Mouse (Mus musculus) embryonic fibroblast, embryonic 13.5 days (primary cell): ENCODE data around the gene Fbxo47.

Experiments used
- CTCF ChIP-seq: IDR thresholded peaks from 2 replicates; pipeline ENCODE4 v1.5.1; 2011; ENCODE audit warnings: mild to moderate bottlenecking, control low read depth, low read length, moderate library complexity, borderline replicate concordance; ENCODE audit not compliant: insufficient read depth
- POLR2A ChIP-seq: IDR thresholded peaks from 2 replicates; pipeline ENCODE4 v1.6.1; 2011; ENCODE audit warnings: low read depth, mild to moderate bottlenecking, control low read depth, low read length, moderate library complexity

- no peak for TF ChIP-seq POLR2A
- no peak for TF ChIP-seq CTCF
These were observed 72.2 kb downstream of the Fbxo47 start for GRCm38 (mm10) chr11:97811569-97812362.
